Comparison of ENCODE assay signal across 33 mouse cellular contexts in genomic region chr19:41048187-41048559, GRCm38 (mm10). TPM values are rescaled to one million over a fixed set of nuclear protein-coding genes. Genes with fewer than 3 reads are reported as not detected.
DNase-seq lines count a peak whose midpoint lies in the region; ATAC-seq and TF ChIP-seq lines count a peak whose summit lies in the region.
"Had no signal": no experiment of that assay in that cellular context is flagged by ENCODE, and none has a peak within 500 bp of the region (broad histone marks: within the 10 kb centered on the region; RNA-seq: fewer than 3 reads in every experiment).

No protein-coding gene starts in this region.

- H3K4me2 ChIP-seq in forebrain, postnatal 0 days (ENCODE audit: low read depth), result no peak overlapping the region
- no peak overlapping the region for H3K4me2 ChIP-seq in liver, postnatal 0 days (ENCODE audit: low read depth, low read length)
- H3K4me2 ChIP-seq in liver, embryonic 12.5 days, result no peak overlapping the region
- H3K4me2 ChIP-seq: embryonic facial prominence, embryonic 13.5 days; heart, embryonic 13.5 days; hindbrain, embryonic 14.5 days had no signal

- 89% methylated on average over 3 of the region's 3 CpGs for WGBS in forebrain, postnatal 0 days
- WGBS in forebrain, embryonic 10.5 days, result 86% methylated on average over 3 of the region's 3 CpGs
- 61% methylated on average over 3 of the region's 3 CpGs for WGBS in liver, postnatal 0 days (ENCODE audit: insufficient replicate concordance)
- 61% methylated on average over 3 of the region's 3 CpGs for WGBS in liver, embryonic 12.5 days (ENCODE audit: insufficient replicate concordance)

- CTCF ChIA-PET in Patski (lab: Charles Lee), result interaction anchor here (1.1 kb wide), 1 partner anchor 14 kb away, joined by 3 read pairs; no protein-coding TSS in a partner anchor

- no peak for TF ChIP-seq EP300 in liver, postnatal 0 days (IDR thresholded peaks at IDR 0.05; ENCODE audit: low read depth)

- in situ Hi-C loops in Patski (cut with MboI; ENCODE audit: low pct_unique_long_range_greater_than_20kb), result no loop called here

- no peak overlapping the region for H3K9ac ChIP-seq in forebrain, postnatal 0 days
- no peak overlapping the region for H3K9ac ChIP-seq in liver, postnatal 0 days (replicated peaks)
- H3K9ac ChIP-seq in liver, embryonic 12.5 days, result no peak overlapping the region
- H3K9ac ChIP-seq: embryonic facial prominence, embryonic 13.5 days; heart, embryonic 13.5 days; hindbrain, embryonic 14.5 days had no signal

- peak; percentile 5; the same call in 1 of the 2 replicates for ATAC-seq in forebrain, postnatal 0 days
- ATAC-seq in liver, postnatal 0 days, result 0 out of 2 replicates have a peak, but pooled peaks have one; percentile 23
- no peak for ATAC-seq in liver, embryonic 12.5 days
- ATAC-seq in Patski, result peak; percentile 54
- ATAC-seq: activated CD4-positive, CD25-positive, alpha-beta regulatory T cell, adult 4 months; CD4-positive, CD25-positive, alpha-beta regulatory T cell, adult 4 months; inflammation-experienced regulatory T-cells, adult 6 months had no signal

- no peak overlapping the region for H3K4me3 ChIP-seq in forebrain, postnatal 0 days (ENCODE audit: low read depth, low read length)
- no peak overlapping the region for H3K4me3 ChIP-seq in forebrain, embryonic 10.5 days
- H3K4me3 ChIP-seq in liver, postnatal 0 days (ENCODE audit: low read depth, low read length), result no peak overlapping the region
- H3K4me3 ChIP-seq in liver, embryonic 12.5 days, result no peak overlapping the region
- H3K4me3 ChIP-seq: embryonic facial prominence, embryonic 10.5 days; embryonic facial prominence, embryonic 13.5 days; erythroblast, embryonic 14.5 days; heart, adult 2 months; heart, embryonic 10.5 days; heart, embryonic 13.5 days had no signal

- H3K27ac ChIP-seq in forebrain, postnatal 0 days (ENCODE audit: low read depth, low read length), result peak overlapping the region; percentile 40; the same call in 1 of the 2 replicates
- H3K27ac ChIP-seq in forebrain, embryonic 10.5 days, result no peak overlapping the region
- no peak overlapping the region for H3K27ac ChIP-seq in liver, postnatal 0 days (ENCODE audit: low read depth)
- no peak overlapping the region for H3K27ac ChIP-seq in liver, embryonic 12.5 days
- H3K27ac ChIP-seq: embryonic facial prominence, embryonic 10.5 days; embryonic facial prominence, embryonic 13.5 days; heart, adult 2 months; heart, embryonic 10.5 days; heart, embryonic 13.5 days; hindbrain, embryonic 14.5 days; hindbrain, postnatal 0 days had no signal

- H3K4me1 ChIP-seq in forebrain, postnatal 0 days (ENCODE audit: insufficient read depth), result no peaks in the 10 kb centered on the region
- H3K4me1 ChIP-seq in forebrain, embryonic 10.5 days, result 0 out of 2 replicates have a peak, but pooled peaks cover 2% of the 10 kb centered on the region
- H3K4me1 ChIP-seq in liver, postnatal 0 days (ENCODE audit: insufficient read depth), result peaks cover 4% of the 10 kb centered on the region; the same call in 1 of the 2 replicates
- no peaks in the 10 kb centered on the region for H3K4me1 ChIP-seq in liver, embryonic 12.5 days
- H3K4me1 ChIP-seq: embryonic facial prominence, embryonic 13.5 days; heart, embryonic 10.5 days had no signal

- no peaks in the 10 kb centered on the region for H3K36me3 ChIP-seq in forebrain, postnatal 0 days (ENCODE audit: insufficient read depth)
- H3K36me3 ChIP-seq in forebrain, embryonic 10.5 days (replicated peaks), result no peaks in the 10 kb centered on the region
- no peaks in the 10 kb centered on the region for H3K36me3 ChIP-seq in liver, postnatal 0 days (replicated peaks; ENCODE audit: insufficient read depth, low read length)
- no peaks in the 10 kb centered on the region for H3K36me3 ChIP-seq in liver, embryonic 12.5 days
- H3K36me3 ChIP-seq: embryonic facial prominence, embryonic 10.5 days; embryonic facial prominence, embryonic 13.5 days; heart, embryonic 10.5 days; heart, embryonic 13.5 days had no signal

- DNase-seq in forebrain, postnatal 0 days, result no peak
- DNase-seq in forebrain, embryonic 10.5 days (ENCODE audit: extremely low spot score, low spot score), result no peak
- no peak for DNase-seq in liver, postnatal 0 days
- DNase-seq in Patski (ENCODE audit: low read depth, low spot score), result peak; percentile 27
- DNase-seq in gastrocnemius, adult 8-10 months (ENCODE audit: low spot score in 2 of 2), result no peak
- DNase-seq: adrenal gland, adult 8-10 months; adrenal gland, postnatal 25 days; cerebellum, adult 11-12 months; cerebellum, adult 8-10 months; embryo, embryonic 11 days; gastrocnemius, postnatal 10 days; gastrocnemius, postnatal 36 days; heart, adult 2 months; heart, postnatal 14 days; heart, postnatal 4 days had no signal

- H3K9me3 ChIP-seq in forebrain, postnatal 0 days (ENCODE audit: low read length), result no peaks in the 10 kb centered on the region
- no peaks in the 10 kb centered on the region for H3K9me3 ChIP-seq in forebrain, embryonic 10.5 days
- H3K9me3 ChIP-seq in liver, postnatal 0 days (ENCODE audit: low read length), result no peaks in the 10 kb centered on the region
- H3K9me3 ChIP-seq in liver, embryonic 12.5 days (replicated peaks), result no peaks in the 10 kb centered on the region
- H3K9me3 ChIP-seq: embryonic facial prominence, embryonic 10.5 days; embryonic facial prominence, embryonic 13.5 days; heart, embryonic 10.5 days; heart, embryonic 13.5 days had no signal

- POLR2A ChIA-PET in Patski (lab: Charles Lee), result no interaction called here

- no peak for TF ChIP-seq CTCF in forebrain, postnatal 0 days (IDR thresholded peaks at IDR 0.05; ENCODE audit: low read depth)
- TF ChIP-seq CTCF in liver, postnatal 0 days (IDR thresholded peaks at IDR 0.05; ENCODE audit: low read depth), result no peak
- no peak for TF ChIP-seq CTCF in Patski (IDR thresholded peaks at IDR 0.05)

- no peaks in the 10 kb centered on the region for H3K27me3 ChIP-seq in forebrain, postnatal 0 days (ENCODE audit: insufficient read depth, low read length)
- no peaks in the 10 kb centered on the region for H3K27me3 ChIP-seq in forebrain, embryonic 10.5 days (ENCODE audit: poor library complexity, severe bottlenecking)
- H3K27me3 ChIP-seq in liver, postnatal 0 days (ENCODE audit: insufficient read depth, low read length), result no peaks in the 10 kb centered on the region
- no peaks in the 10 kb centered on the region for H3K27me3 ChIP-seq in liver, embryonic 12.5 days (replicated peaks)
- no peaks in the 10 kb centered on the region for H3K27me3 ChIP-seq in Patski
- H3K27me3 ChIP-seq: embryonic facial prominence, embryonic 13.5 days; heart, embryonic 13.5 days had no signal

RNA-seq across cellular contexts. Expression of gene Dntt, which starts 19.1 kb away (rescaled TPM):
- 0.10 and 0.23 TPM in 2 replicates for total RNA-seq in forebrain, postnatal 0 days (2014; rRNA removed)
- polyA plus RNA-seq in forebrain, postnatal 0 days (2015; fragmentation: Nextera tagmentation; extraction: Ambion mirVana), result 0.14 and 0.23 TPM in 2 replicates
- not detected in 2 replicates for polyA plus RNA-seq in forebrain, embryonic 10.5 days (2016; fragmentation: Nextera tagmentation; extraction: Ambion mirVana)
- polyA plus RNA-seq in liver, postnatal 0 days (2015; fragmentation: Nextera tagmentation; extraction: Ambion mirVana), result 0.32 and 0.36 TPM in 2 replicates
- polyA plus RNA-seq in liver, embryonic 12.5 days (2016; fragmentation: Nextera tagmentation; extraction: Ambion mirVana), result 0.06 TPM in 1 of 2 replicates, not detected in the other
- polyA plus RNA-seq in Patski (2021), result 0.03 TPM
- total RNA-seq in gastrocnemius, adult 8-10 months (2022), result under 1 TPM in 2 of 4 experiments, not detected in 2; 0.13 to 0.16 TPM
- total RNA-seq: adrenal gland, adult 8-10 months; adrenal gland, postnatal 25 days; heart, adult 2 months; heart, postnatal 4 days; hindbrain, postnatal 0 days; MEL had no signal
- polyA plus RNA-seq: C2C12; cortical plate, adult 2 months; embryonic facial prominence, embryonic 10.5 days; embryonic facial prominence, embryonic 13.5 days; erythroblast, embryonic 14.5 days; heart, embryonic 13.5 days; hindbrain, embryonic 11.5 days had no signal

RNA-seq across cellular contexts. Expression of gene Opalin, which starts 28.7 kb away (rescaled TPM):
- total RNA-seq in forebrain, postnatal 0 days (2014; rRNA removed), result not detected in 2 replicates
- not detected in 2 replicates for polyA plus RNA-seq in forebrain, postnatal 0 days (2015; fragmentation: Nextera tagmentation; extraction: Ambion mirVana)
- polyA plus RNA-seq in forebrain, embryonic 10.5 days (2016; fragmentation: Nextera tagmentation; extraction: Ambion mirVana), result not detected in 2 replicates
- not detected in 2 replicates for polyA plus RNA-seq in liver, postnatal 0 days (2015; fragmentation: Nextera tagmentation; extraction: Ambion mirVana)
- not detected in 2 replicates for polyA plus RNA-seq in liver, embryonic 12.5 days (2016; fragmentation: Nextera tagmentation; extraction: Ambion mirVana)
- not detected for polyA plus RNA-seq in Patski (2021)
- not detected for total RNA-seq in gastrocnemius, adult 8-10 months (2022)
- total RNA-seq: adrenal gland, adult 8-10 months; adrenal gland, postnatal 25 days; gastrocnemius, postnatal 10 days; gastrocnemius, postnatal 36 days; granulocyte monocyte progenitor cell, adult 5-6 weeks; heart, adult 2 months; heart, postnatal 14 days; heart, postnatal 4 days; hindbrain, postnatal 0 days; MEL had no signal
- polyA plus RNA-seq: brain, embryonic 14.5 days; C2C12; CD4-positive, CD25-positive, alpha-beta regulatory T cell, adult 4 months; embryonic facial prominence, embryonic 10.5 days; embryonic facial prominence, embryonic 13.5 days; erythroblast, embryonic 14.5 days; heart, adult 2 months; heart, embryonic 10.5 days; heart, embryonic 16.5 days; hindbrain, embryonic 11.5 days; hindbrain, embryonic 14.5 days; hindbrain, postnatal 0 days; inflammation-experienced regulatory T-cells, adult 6 months had no signal

RNA-seq across cellular contexts. Expression of gene Blnk, which starts 53.8 kb away (rescaled TPM):
- 0.08 and 1.1 TPM in 2 replicates for total RNA-seq in forebrain, postnatal 0 days (2014; rRNA removed)
- 1.2 and 1.8 TPM in 2 replicates for polyA plus RNA-seq in forebrain, postnatal 0 days (2015; fragmentation: Nextera tagmentation; extraction: Ambion mirVana)
- polyA plus RNA-seq in forebrain, embryonic 10.5 days (2016; fragmentation: Nextera tagmentation; extraction: Ambion mirVana), result 0.16 and 0.35 TPM in 2 replicates
- 4.9 and 5.4 TPM in 2 replicates for polyA plus RNA-seq in liver, postnatal 0 days (2015; fragmentation: Nextera tagmentation; extraction: Ambion mirVana)
- 0.37 and 0.45 TPM in 2 replicates for polyA plus RNA-seq in liver, embryonic 12.5 days (2016; fragmentation: Nextera tagmentation; extraction: Ambion mirVana)
- polyA plus RNA-seq in Patski (2021), result 78.4 TPM
- total RNA-seq in gastrocnemius, adult 8-10 months (2022), result 1 to 10 TPM in 2 of 4 experiments, under 1 TPM in 2; 0.83 to 1.1 (median 1.0) TPM
- total RNA-seq: MEL had no signal
- polyA plus RNA-seq: erythroblast, embryonic 14.5 days had no signal

Comparison
In these comparisons a context has a peak if more than half of its experiments do, and no peak if none do; other contexts are left out.
1. RNA of gene Blnk, which starts 53.8 kb away (polyA plus RNA-seq): 78.4 TPM in Patski (single experiment); 4.9 to 5.4 TPM in liver, postnatal 0 days, 1.2 to 1.8 TPM in forebrain, postnatal 0 days, 0.37 to 0.45 TPM in liver, embryonic 12.5 days and 0.16 to 0.35 TPM in forebrain, embryonic 10.5 days; every median in the first group is over 10 times any median in the second.